ENCODE assay signal across 20 mouse cellular contexts in the genomic region with DNA sequence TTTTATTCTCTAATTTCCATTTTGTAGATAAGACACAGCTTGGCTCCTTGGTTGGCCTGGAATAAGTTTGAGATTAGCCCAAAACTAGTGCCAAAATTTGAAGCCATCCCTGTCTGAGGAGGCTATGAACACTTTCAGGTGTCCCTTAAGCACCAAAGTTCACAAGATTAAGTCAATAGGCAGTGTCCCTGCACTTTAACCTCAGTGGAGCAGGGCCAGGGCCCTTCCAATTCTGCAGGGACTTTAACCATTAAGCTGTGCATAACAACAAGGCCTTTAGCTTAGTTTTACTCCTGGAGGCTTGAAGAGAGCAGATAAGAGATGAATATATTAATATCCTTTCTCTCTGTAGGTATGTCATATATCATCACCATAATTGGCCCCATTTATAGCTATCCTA.
DNase-seq lines count a peak whose midpoint lies in the region; ATAC-seq and TF ChIP-seq lines count a peak whose summit lies in the region.
"Had no signal": no experiment of that assay in that cellular context is flagged by ENCODE, and none has a peak within 500 bp of the region (broad histone marks: within the 10 kb centered on the region; RNA-seq: fewer than 3 reads in every experiment).

No protein-coding gene starts in this region.

- H3K27me3 ChIP-seq in kidney, adult 2 months (replicated peaks; ENCODE audit: control insufficient read depth, insufficient read depth, low read length), result no peaks in the 10 kb centered on the region
- no peaks in the 10 kb centered on the region for H3K27me3 ChIP-seq in liver, adult 2 months (ENCODE audit: control insufficient read depth, insufficient read depth, low read length)
- H3K27me3 ChIP-seq in liver, embryonic 11.5 days (replicated peaks; ENCODE audit: control insufficient read depth, insufficient read depth, low read length), result no peaks in the 10 kb centered on the region
- H3K27me3 ChIP-seq: embryonic facial prominence, embryonic 12.5 days; forebrain, embryonic 15.5 days; heart, embryonic 13.5 days had no signal

- H3K27ac ChIP-seq in kidney, adult 2 months (ENCODE audit: insufficient read depth, low read depth, low read length), result no peak overlapping the region
- no peak overlapping the region for H3K27ac ChIP-seq in liver, adult 2 months (replicated peaks; ENCODE audit: insufficient read depth, low read depth, low read length)
- H3K27ac ChIP-seq in liver, embryonic 11.5 days (ENCODE audit: low read depth, low read length), result no peak overlapping the region
- H3K27ac ChIP-seq: embryonic facial prominence, embryonic 12.5 days; forebrain, embryonic 15.5 days; heart, embryonic 13.5 days had no signal

- no peaks in the 10 kb centered on the region for H3K79me2 ChIP-seq in liver, adult 2 months (ENCODE audit: control insufficient read depth, insufficient read depth, low read length)

- TF ChIP-seq CTCF in kidney, adult 2 months (conservative IDR thresholded peaks at IDR 0.05; ENCODE audit: insufficient read depth, insufficient read length, low read depth, low read length), result no peak
- no peak for TF ChIP-seq CTCF in liver, adult 2 months (IDR thresholded peaks at IDR 0.05; ENCODE audit: low read depth, low read length)

- H3K4me2 ChIP-seq in liver, embryonic 11.5 days, result no peak overlapping the region
- H3K4me2 ChIP-seq: embryonic facial prominence, embryonic 12.5 days; forebrain, embryonic 15.5 days; heart, embryonic 13.5 days had no signal

- peak; percentile 24 for DNase-seq in adrenal gland, postnatal 10 days
- DNase-seq in adrenal gland, adult 2 months, result no peak
- peak; percentile 64 for DNase-seq in kidney, adult 2 months
- no peak for DNase-seq in kidney, postnatal 4 days
- DNase-seq in liver, adult 2 months (ENCODE audit: extremely low read depth, low read depth, low spot score), result peak; percentile 87
- no peak for DNase-seq in liver, embryonic 11.5 days (ENCODE audit: low spot score)
- no peak for DNase-seq in natural killer cell, adult 2 months (ENCODE audit: low spot score in 2 of 2)
- DNase-seq: adrenal gland, postnatal 14 days; B cell, adult 2 months; cerebellum, adult 11-12 months; cerebellum, adult 9-10 months; cerebellum, postnatal 25 days; gastrocnemius, postnatal 36 days; heart, adult 11 months; heart, postnatal 36 days had no signal

- TF ChIP-seq POLR2A in kidney, adult 2 months (IDR thresholded peaks at IDR 0.05; ENCODE audit: low read depth, low read length), result no peak
- TF ChIP-seq POLR2A in liver, adult 2 months (IDR thresholded peaks at IDR 0.05; ENCODE audit: extremely low read depth, insufficient read depth, low read length), result no peak

- H3K4me1 ChIP-seq in kidney, adult 2 months (ENCODE audit: control insufficient read depth, insufficient read depth, low read length), result no peaks in the 10 kb centered on the region
- no peaks in the 10 kb centered on the region for H3K4me1 ChIP-seq in liver, adult 2 months (ENCODE audit: control insufficient read depth, insufficient read depth, low read length)
- no peaks in the 10 kb centered on the region for H3K4me1 ChIP-seq in liver, embryonic 11.5 days (replicated peaks; ENCODE audit: control insufficient read depth, insufficient read depth, low read length)
- H3K4me1 ChIP-seq: embryonic facial prominence, embryonic 12.5 days; forebrain, embryonic 15.5 days had no signal

- no peaks in the 10 kb centered on the region for H3K36me3 ChIP-seq in kidney, adult 2 months (ENCODE audit: control insufficient read depth, insufficient read depth, low read length)
- H3K36me3 ChIP-seq in liver, adult 2 months (ENCODE audit: control insufficient read depth, insufficient read depth, low read length), result no peaks in the 10 kb centered on the region
- no peaks in the 10 kb centered on the region for H3K36me3 ChIP-seq in liver, embryonic 11.5 days (ENCODE audit: control insufficient read depth, insufficient read depth, low read length)
- H3K36me3 ChIP-seq: embryonic facial prominence, embryonic 12.5 days; forebrain, embryonic 15.5 days; G1E; heart, embryonic 13.5 days had no signal

- no peak for ATAC-seq in liver, embryonic 11.5 days (replicated peaks; ENCODE audit: low FRiP score)
- ATAC-seq: CD4-positive, CD25-positive, alpha-beta regulatory T cell, adult 4 months; forebrain, embryonic 15.5 days had no signal

- no peak overlapping the region for H3K9ac ChIP-seq in liver, adult 2 months (ENCODE audit: low read depth, low read length)
- no peak overlapping the region for H3K9ac ChIP-seq in liver, embryonic 11.5 days (ENCODE audit: low read depth, low read length)
- H3K9ac ChIP-seq: embryonic facial prominence, embryonic 12.5 days; forebrain, embryonic 15.5 days; heart, embryonic 13.5 days had no signal

- H3K4me3 ChIP-seq in kidney, adult 2 months (ENCODE audit: insufficient read depth, low read depth, low read length), result no peak overlapping the region
- no peak overlapping the region for H3K4me3 ChIP-seq in liver, adult 2 months (ENCODE audit: insufficient read depth, low read depth, low read length)
- H3K4me3 ChIP-seq in liver, embryonic 11.5 days (ENCODE audit: low read depth, low read length), result no peak overlapping the region
- H3K4me3 ChIP-seq: embryonic facial prominence, embryonic 12.5 days; forebrain, embryonic 15.5 days; heart, embryonic 13.5 days had no signal

- no peaks in the 10 kb centered on the region for H3K9me3 ChIP-seq in liver, embryonic 11.5 days (ENCODE audit: control insufficient read depth, low read length)
- H3K9me3 ChIP-seq: embryonic facial prominence, embryonic 12.5 days; forebrain, embryonic 15.5 days; heart, embryonic 13.5 days had no signal

Comparison
In these comparisons a context has a peak if more than half of its experiments do, and no peak if none do; other contexts are left out.
1. DNase-seq: peak in adrenal gland, postnatal 10 days (single experiment), kidney, adult 2 months (single experiment) and liver, adult 2 months (single experiment); none in adrenal gland, adult 2 months (single experiment), kidney, postnatal 4 days (0 of 2), liver, embryonic 11.5 days (single experiment) and natural killer cell, adult 2 months (0 of 2).